Mouse (Mus musculus): ENCODE measurements around the gene Nckap5l. TPM values are rescaled to one million over a fixed set of nuclear protein-coding genes. Genes with fewer than 3 reads are reported as not detected.
"Not testable (repeated sequence)": the region's sequence is repeated elsewhere in the genome, so short reads cannot be mapped to it uniquely, and the experiment has no call there.

Nckap5l gene
- polyA plus RNA-seq, 1 experiment, result 1.3 TPM

DNA sequence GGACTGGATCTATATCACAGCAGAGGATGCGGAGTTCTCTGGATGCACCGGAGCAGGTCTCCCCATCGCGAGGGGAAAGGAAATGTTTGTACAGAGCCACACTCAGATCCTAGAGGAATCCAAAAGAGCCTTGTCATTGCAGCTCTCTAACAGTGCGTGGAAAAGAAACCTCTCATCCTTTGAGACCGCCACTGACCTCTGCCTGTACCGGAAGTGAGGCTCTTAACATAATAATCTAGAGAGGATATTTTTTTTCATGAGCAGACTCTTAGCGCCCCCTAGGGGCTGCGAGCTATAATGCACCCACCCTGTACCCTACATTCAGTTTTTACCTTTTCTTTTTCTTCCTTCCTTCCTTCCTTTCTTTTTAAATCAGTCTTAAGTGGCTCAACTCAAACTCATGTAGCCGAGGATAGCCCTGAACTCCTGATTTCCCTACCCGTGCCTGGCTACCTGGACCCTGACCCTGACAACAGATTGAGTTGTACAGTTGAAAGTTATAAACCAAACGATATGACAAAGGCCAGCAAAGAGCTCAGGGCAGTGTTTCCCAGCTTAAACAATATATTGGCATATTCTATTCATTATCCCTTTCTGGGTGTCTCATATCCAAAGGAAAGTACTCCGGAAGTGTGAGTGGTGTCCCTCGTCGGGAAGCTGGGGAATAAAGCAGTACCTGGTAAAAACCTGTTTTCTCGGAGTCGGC, 13.6 kb upstream of the Nckap5l start:
- WGBS, result 58% methylated on average over 17 of the region's 17 CpGs
- DNase-seq (ENCODE audit: low read depth, low spot score), result no peak

DNA sequence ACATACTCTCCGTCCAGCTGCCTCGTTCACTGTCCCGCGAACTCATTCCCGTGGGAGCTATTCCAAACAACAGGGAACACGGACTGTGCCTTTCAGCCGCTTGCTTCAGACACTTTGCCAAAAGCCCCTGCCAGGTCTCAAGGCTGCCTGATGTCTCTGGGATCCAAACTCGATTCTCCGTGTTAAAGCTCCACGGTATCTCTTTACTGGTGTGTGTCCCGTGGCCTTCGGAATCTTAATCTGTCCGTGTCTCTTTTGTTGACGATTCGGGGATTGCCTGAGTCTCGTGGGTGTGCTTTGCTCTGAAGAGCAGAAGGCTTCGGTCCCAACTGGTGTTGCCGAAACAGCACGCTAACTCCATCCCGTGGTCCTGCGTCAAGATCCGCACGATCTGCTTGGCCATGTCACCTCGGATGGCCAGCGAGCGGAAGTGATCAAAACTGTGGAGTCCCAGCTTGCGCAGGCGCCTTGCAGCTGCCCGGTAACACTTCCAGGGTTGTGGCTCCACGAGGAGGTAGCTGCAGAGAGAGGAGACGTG, 12.7 kb upstream of the Nckap5l start:
- 88% methylated on average over 31 of the region's 31 CpGs for WGBS

DNA sequence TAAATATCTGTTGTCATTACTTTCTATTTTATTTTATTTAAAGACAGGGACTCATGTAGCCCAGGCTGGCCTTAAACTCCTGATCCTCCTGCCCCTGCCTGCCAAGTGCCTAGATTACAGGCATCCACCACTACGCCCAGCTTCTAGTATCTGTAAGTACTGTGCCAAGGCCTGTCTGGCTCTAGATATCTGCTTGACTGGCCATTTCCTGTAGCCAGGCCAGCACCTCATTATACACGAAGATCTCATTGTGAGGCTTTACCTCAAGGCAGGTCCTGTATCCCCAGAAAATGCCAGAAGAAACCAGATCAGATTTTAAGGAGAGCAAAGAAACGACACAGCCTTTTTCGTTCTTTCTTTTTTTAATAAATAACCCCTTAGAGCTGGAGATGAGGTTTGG, 12.2 kb upstream of the Nckap5l start:
- DNase-seq (ENCODE audit: low read depth, low spot score), result no peak
- WGBS, result 90% methylated on average over 4 of the region's 4 CpGs

More for the DNA sequence above, 12.7 kb upstream of the Nckap5l start:
- no peak for DNase-seq (ENCODE audit: low read depth, low spot score)

DNA sequence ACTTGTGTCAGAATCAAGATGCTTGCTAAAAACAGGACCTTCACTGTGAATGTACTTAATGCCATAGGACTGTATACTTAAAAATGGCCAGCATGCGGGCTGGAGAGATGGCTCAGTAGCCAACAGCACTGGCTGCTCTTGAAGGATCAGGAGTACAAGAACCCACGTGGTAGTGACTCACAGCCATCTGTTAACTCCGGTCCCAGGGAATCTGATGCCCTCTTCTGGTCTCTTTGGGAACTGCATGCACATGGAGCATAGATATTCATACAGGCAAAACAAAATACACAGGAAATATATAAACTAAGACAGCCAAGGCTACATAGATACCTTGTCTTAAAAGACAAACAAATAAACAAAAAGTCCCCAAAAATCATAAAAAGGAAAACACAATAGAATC, 11.5 kb upstream of the Nckap5l start:
- WGBS, result 26% methylated on average over 3 of the region's 3 CpGs
- no peak for DNase-seq (ENCODE audit: low read depth, low spot score)

DNA sequence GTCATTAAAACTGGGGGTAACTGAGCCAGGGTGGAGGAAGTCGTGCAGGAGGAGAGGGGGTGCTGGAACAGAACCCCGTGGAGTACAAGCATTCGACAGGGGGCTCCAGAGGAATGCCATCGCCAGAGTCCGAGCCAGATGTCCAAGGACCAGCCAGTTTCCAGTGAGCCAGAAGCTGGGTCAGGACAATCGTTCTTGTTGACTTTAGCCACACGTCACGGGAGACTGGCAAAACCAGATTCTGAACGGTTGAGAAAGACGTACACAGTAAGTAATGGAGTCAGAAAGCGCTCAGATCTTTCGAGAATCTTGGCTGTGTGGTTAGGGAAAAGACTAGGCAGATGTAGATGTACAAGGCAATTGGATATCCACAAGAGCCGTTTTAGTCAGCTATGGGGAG, 5.6 kb upstream of the Nckap5l start:
- WGBS, result 19% methylated on average over 13 of the region's 13 CpGs
- no peak for DNase-seq (ENCODE audit: low read depth, low spot score)

DNA sequence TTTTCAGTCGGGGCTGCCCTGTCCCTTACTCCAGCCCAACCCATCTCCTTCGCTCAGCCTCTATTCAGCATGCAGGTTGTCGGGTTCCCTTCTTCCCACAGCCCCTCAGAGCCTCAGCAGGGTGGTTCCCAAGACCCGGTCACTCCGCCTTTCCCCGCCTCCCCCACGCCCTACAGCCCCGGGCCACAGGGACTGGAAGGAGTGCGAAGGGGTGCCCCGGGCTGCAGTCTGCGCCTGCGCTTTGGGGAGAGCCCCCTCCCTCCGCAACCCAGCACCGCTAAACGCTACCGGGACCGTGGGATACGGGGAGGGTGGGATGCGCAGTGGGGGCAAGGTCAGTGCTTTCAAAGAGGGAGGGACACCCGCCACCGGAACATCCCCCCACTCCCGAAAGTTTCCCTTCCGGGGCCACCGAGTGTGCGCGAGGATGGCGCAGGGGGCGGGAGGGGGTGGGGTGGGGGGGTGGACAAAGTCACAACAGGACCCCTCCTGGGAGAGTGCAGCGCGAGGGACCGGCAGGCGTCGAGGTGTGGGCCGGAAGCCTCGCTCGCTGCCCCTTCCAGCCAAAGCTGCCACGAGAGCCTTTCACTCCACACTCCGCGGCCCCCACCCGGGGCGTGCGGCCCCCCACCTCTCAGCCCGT, 464 bp downstream of the Nckap5l start:
- DNase-seq (ENCODE audit: low read depth, low spot score), result no peak

DNA sequence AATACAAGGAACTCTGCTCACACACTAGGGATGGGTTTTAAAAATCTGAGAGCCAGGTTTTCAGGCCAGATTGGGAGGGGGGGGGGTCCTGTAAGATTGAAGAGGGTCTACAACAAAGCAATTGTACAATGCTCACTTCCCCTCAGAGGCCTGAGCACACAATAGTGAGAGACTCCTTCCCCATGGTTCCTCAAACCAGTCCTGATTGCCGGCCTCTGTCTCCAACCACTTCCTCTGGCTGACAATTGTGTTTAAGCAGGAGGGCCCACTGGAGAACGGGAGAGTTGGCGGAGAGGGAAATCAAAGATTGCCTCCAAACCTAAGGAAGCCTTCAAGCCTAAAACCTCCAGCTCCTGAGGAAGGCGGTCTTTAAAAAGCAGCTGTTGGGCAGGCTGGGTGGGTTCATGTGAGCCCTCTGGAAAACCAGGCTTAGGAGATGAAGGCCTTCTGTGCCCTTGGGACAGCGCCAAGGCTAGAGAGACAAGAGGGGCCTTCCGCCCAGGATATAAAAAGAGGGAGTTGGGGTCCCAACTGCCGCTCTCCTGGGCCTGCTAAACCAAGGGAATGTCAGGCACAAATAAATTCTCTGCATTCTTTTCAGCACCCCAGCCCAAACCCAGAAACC, 1.1 kb downstream of the Nckap5l start:
- WGBS, result 48% methylated on average over 7 of the region's 7 CpGs
- DNase-seq (ENCODE audit: low read depth, low spot score), result no peak

More for the DNA sequence above, 464 bp downstream of the Nckap5l start:
- WGBS, result 4% methylated on average over 43 of the region's 43 CpGs

DNA sequence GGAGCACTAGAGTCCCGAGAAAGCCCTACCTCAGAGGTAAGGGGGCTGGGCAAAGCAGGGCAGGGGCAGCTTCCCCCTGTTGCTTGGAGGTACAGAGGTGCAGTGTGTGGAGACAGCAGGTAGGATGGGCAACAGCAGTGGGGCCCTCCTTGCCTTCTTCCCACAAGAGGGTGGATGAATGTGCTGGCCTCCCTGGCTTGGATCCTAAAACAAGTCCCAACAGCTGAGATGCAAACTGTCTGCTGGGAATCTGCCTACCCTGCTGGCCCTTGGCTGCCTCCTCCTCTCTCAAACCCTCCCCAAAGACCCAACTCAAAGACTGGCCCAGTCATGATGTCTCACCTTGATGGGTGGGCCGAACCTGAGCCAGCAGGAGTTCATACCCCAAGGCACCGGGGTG, 2.1 kb downstream of the Nckap5l start:
- DNase-seq (ENCODE audit: low read depth, low spot score), result no peak
- 83% methylated on average over 3 of the region's 3 CpGs for WGBS

DNA sequence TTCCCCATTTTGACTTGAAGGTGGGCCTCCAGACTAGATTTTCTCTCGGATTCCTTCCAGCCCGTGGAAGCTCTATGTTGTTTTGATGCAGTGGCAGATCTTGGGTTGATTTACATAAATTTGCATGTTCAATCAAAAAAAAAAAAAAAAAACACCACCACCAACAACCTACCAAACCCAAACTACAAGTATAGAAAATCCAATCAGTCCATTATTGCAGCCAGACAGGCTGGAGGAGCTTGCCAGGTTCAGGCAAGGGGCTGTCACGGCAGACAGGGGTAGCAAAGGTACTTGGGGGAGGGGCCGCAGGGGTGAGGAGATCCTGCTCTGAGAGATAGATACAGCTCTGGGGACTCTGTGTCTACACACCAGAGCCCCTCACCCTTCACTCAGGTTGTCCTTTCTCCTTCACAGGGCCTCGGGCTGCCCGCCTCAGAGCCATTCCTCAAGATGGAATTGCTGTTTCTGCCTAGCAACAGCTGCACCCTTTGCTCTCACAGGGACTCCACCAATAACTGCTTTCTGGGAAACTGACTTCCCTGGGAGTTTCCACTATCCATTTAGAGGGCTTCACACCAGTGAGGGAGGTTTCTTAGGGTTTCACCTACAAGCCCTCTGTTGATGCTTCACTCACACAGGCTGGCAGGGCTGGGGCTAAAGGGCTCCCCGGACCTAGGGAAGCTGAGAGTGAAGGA, 2.8 kb downstream of the Nckap5l start:
- WGBS, result 80% methylated on average over 7 of the region's 7 CpGs
- DNase-seq (ENCODE audit: low read depth, low spot score), result no peak

DNA sequence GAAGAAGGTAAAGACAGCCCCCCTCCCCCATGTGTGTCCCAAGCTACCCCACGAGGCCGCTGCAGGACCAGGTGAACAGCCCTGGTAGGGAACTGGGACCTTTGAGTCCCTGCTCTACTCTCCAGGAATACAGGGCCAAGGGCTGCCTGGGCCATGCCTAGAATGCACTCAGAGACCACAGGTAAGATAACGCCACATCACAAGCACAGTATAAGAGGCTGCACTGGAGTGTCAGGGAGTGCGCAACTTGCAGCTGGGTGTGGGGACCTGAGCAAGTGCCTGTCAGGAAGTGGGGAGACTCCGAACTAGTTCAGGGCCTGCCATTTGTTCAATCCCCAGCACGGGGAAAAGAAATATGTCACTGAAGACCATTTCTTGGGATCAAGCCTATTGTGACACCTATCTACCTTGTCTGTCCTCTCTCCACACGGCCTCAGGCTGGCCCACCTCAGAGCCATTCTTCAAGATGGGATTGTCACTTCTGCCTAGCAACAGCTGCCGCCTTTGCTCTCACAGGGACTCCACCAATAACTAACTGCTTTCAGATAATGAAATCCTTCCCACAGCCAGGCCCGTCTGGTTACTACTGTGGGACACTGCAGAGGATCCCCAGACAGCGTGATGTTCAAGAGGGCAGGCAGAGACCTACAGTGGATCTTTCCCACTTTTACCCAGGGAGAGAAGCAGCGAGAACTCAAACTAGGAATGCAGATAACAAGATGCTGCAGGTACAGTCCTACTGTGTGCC, 4.2 kb downstream of the Nckap5l start:
- WGBS, result 80% methylated on average over 11 of the region's 11 CpGs
- DNase-seq (ENCODE audit: low read depth, low spot score), result no peak

DNA sequence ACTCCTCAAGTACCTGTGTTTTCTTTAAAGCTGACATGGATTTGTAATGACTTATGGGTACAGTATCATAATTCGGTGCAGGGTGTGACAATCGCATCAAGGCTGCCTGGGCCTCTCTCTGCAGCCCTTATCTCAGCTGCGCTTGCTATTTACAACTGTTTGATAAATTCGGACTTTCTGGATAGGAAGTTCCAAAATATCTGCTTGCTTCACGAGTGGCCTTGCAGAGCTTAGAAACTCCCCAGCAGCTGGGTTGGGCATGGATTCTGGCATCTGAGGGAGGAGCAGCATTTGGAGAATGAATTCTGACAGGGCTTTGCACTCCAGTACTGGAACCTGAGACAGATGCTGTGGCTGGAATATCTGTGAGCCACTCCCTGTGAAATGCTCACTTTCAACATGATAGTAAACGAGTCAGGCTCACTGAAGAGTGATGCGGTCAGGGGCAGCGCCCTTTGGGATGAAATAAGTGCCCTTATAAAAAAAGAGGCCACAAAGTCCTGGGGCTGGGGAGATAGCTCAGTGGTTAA, 7.7 kb downstream of the Nckap5l start:
- DNase-seq (ENCODE audit: low read depth, low spot score), result no peak
- WGBS, result 41% methylated on average over 8 of the region's 8 CpGs

DNA sequence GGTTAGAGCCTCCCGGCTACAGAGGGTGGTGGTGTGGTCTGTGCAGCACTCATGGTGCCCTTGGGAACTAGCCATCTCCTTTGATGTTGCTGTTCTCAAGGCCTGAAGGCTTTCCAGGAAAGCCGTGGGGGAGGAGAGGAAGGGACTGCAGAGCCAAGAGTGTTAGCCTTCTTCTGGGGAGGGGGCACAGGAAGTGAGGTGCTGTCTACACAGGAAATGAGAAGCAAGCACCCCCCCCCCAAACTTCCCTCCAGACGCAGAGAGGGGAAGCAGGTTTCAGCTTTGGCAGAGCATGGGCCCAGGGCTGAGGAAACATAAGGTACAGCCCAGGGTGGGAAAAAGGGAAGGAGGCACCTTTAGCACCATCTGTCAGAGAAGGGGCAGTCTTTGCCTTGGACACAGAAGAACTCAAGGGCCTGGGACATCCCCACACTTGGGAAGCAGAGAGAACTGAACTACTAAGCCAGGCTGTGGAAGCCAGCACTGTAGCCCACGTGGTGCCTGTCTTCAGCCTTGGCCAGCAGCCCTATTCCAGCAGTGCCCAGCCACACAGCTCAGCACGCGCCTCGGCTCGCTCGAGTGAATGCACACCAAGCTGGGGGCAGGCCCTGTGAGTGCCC, 8.3 kb downstream of the Nckap5l start:
- WGBS, result 64% methylated on average over 9 of the region's 9 CpGs
- no peak for DNase-seq (ENCODE audit: low read depth, low spot score)

DNA sequence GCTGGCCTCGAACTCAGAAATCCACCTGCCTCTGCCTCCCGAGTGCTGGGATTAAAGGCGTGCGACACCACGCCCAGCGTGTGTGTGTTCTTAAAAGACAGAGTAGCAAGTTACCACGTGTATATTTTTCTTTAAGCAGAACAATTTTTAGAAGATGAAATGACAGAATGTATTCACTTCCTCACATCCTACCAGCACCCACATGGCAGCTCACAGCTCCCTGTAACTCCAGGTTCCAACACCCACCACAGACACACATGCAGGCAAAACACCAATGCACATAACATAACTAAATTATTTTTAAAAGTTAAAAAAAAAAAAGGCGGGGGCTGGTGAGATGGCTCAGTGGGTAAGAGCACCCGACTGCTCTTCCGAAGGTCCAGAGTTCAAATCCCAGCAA, 11.4 kb downstream of the Nckap5l start:
- not testable (repeated sequence) for DNase-seq (ENCODE audit: low read depth, low spot score)
- WGBS, result 83% methylated on average over 10 of the region's 10 CpGs

DNA sequence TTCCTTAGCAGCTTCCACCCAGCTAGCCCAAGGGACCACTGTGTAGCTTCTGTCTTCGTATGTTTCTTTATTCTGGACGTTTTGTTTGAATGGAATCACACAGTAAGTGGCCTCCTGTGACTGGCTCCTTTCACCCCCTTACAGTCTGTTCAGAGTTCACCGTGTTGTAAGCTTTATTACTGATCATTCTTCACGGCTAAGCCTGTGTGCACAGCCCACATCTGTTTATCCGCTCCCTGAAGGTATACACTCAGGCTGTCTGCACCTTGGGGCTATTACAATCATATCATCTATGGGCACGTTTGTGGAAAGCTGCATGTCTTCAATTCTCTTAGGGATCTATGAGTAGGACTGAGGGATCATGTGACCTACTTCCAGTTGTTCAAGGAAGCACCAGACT, 12.0 kb downstream of the Nckap5l start:
- no peak for DNase-seq (ENCODE audit: low read depth, low spot score)
- 29% methylated on average over 6 of the region's 6 CpGs for WGBS

DNA sequence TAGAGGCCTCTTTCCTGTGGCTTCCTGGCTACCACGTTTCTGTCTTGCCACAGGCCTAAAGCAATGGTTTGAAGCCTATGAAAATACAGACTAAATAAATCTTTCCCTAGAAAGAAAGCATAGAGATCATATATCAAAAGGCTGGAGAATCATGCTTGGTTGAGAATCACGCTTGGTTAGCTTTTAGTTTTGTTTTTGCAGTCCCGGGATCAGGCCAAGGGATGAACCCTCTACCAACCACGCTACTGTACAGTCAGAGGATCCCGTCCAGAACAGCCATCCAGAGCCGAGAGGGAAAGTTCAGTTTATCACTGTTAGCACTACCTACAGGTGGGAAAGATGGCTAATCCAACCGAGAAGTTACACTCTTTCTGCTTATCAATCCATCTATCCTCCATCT, 15.2 kb downstream of the Nckap5l start:
- DNase-seq (ENCODE audit: low read depth, low spot score), result no peak
- WGBS, result 72% methylated on average over 7 of the region's 7 CpGs

DNA sequence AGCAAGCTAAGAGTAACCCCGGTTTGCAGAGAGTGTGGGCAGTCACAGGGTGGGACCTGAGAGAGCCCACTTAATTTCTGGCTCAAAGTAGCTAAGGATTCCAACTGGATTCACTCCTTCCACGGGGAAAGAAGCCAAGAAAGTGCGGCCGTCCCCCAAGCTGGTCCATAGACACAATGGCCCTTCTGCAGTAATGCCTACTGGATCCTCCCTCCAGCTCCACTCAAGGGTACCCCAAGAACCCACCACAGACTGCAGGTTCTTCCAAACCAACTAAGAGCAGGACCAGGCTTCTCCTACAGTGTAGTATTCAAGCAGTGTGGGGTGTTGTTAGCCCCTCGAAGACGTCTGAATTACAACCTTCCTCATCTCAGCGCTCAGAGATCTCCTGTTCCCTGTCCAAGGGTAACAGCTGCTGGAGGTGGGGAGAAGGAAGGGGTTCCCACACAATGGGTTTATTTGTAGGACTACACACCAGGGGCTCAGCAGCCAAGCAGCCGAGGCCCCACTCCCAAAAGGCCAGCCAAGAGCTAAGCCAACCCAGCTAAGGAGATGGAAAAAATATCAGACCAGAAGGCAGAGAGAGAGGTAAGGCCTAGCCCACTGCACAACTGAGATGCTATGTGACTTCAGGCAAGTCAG, 16.6 kb downstream of the Nckap5l start:
- no peak for DNase-seq (ENCODE audit: low read depth, low spot score)
- WGBS, result 42% methylated on average over 8 of the region's 8 CpGs

DNA sequence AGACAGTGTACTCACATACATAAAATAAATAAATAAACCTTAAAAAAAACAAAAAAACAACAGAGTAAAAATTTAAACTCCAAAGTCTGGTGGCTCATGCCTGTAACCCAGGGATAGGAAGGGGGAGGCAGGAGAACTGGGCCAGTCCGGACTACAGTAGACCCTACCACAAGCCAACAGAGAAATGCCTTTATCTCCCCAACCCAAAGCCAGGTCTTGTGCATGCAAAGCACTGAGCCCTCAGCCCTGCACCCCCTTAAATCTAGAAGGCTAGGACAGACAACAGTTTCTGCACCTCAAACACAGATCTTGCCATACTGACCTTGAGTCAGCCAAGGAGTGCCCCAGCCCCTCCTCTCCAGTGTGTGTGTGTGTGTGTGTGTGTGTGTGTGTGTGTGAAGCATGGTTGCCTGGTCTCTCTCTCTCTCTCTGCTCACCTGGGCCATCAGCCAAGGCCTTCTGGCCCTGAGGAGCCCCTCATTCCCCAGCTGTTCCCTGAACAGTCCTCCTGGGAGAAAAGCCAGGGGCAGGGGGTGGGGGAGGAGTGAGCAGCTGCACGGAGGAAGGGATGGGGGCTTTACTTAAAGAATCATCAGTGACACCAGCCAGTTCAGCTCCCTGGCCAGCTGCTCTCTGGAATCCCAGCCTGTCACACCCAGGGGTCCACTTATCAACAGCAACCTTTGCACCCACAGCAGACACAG, 17.3 kb downstream of the Nckap5l start:
- DNase-seq (ENCODE audit: low read depth, low spot score), result no peak
- 42% methylated on average over 2 of the region's 2 CpGs for WGBS

All from large intestine, adult 2 months (tissue).